Mouse (Mus musculus) heart, embryonic 16.5 days (tissue): ENCODE measurements around the gene Pds5b. TPM values are rescaled to one million over a fixed set of nuclear protein-coding genes. Genes with fewer than 3 reads are reported as not detected.
"Not testable (repeated sequence)": the region's sequence is repeated elsewhere in the genome, so short reads cannot be mapped to it uniquely, and the experiment has no call there.

Experiments
- ATAC-seq: fragments of 200-750 bp; cut with Nextera tagmentation; replicated peaks from 2 replicates; pipeline ENCODE4 v1.8.0; 2017; ENCODE audit warnings: moderate number of reproducible peaks; ENCODE audit not compliant: insufficient read depth, low FRiP score; ENCODE audit errors: extremely low read depth
- H3K27ac ChIP-seq: fragments of 300-500 bp; sonication (generic); 2 replicates; pipeline ENCODE4 v1.5.1; 2014; ENCODE audit warnings: mild to moderate bottlenecking, low read length, control low read depth, moderate library complexity
- H3K27me3 ChIP-seq: fragments of 300-500 bp; sonication (generic); 2 replicates; pipeline ENCODE4 v1.6.1; 2014; ENCODE audit warnings: low read length, mixed read lengths; ENCODE audit not compliant: control insufficient read depth, insufficient read depth
- H3K36me3 ChIP-seq: fragments of 300-500 bp; sonication (generic); 2 replicates; pipeline ENCODE4 v1.6.1; 2014; ENCODE audit not compliant: control insufficient read depth, insufficient read depth
- H3K4me1 ChIP-seq: fragments of 300-500 bp; sonication (generic); 2 replicates; pipeline ENCODE4 v1.6.1; 2014; ENCODE audit warnings: low read length, mixed read lengths; ENCODE audit not compliant: control insufficient read depth, insufficient read depth
- H3K4me2 ChIP-seq: fragments of 300-500 bp; sonication (generic); 2 replicates; pipeline ENCODE4 v1.6.1; 2014; ENCODE audit warnings: low read depth, mild to moderate bottlenecking, control low read depth, low read length
- H3K4me3 ChIP-seq: fragments of 300-500 bp; sonication (generic); 2 replicates; pipeline ENCODE4 v1.5.1; 2014; ENCODE audit warnings: mild to moderate bottlenecking, control low read depth, low read length
- H3K9ac ChIP-seq: fragments of 300-500 bp; sonication (generic); 2 replicates; pipeline ENCODE4 v1.6.1; 2014; ENCODE audit warnings: low read length, control low read depth
- H3K9me3 ChIP-seq: fragments of 300-500 bp; sonication (generic); replicated peaks from 2 replicates; pipeline ENCODE4 v1.6.1; 2016; ENCODE audit warnings: low read length; ENCODE audit not compliant: control insufficient read depth
- WGBS: fragments of 180-500 bp; shearing (Covaris S2); extraction: QIAGEN DNeasy Blood & Tissue Kit; methylation state at CpG from one replicate; pipeline ENCODE4 v1.1.7; 2014; 5-methylcytosine and 5-hydroxymethylcytosine counted together
- polyA plus RNA-seq: library from polyadenylated mRNA; unstranded; fragments of >200 nt; fragmentation: Nextera tagmentation; extraction: Ambion mirVana; gene quantifications from 2 replicates; pipeline ENCODE4 v1.2.1, GENCODE M21; 2015

The Pds5b gene
- polyA plus RNA-seq, 1 experiment from 2014 or later = 25.0 TPM

DNA sequence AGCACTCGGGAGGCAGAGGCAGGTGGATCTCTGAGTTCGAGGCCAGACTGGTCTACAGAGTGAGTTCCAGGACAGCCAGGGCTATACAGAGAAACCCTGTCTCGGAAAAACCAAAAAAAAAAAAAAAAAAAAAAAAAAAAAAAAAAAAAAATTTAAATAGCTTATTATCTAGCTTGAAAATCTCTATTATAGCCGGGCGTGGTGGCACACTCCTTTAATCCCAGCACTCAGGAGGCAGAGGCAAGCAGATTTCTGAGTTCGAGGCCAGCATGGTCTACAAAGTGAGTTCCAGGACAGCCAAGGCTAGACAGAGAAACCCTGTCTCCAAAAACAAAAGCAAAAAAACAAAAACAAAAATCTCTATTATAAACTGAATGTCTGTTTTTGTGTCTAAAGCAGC lies 14.1 kb upstream of the Pds5b start:
- ATAC-seq, H3K27me3 ChIP-seq, H3K9me3 ChIP-seq, H3K4me3 ChIP-seq, H3K9ac ChIP-seq, H3K4me2 ChIP-seq, H3K27ac ChIP-seq: not testable (repeated sequence)
- peaks cover 31% of the 10 kb centered on the region for H3K4me1 ChIP-seq
- 82% methylated on average over 6 of the region's 6 CpGs for WGBS
- peaks cover 13% of the 10 kb centered on the region for H3K36me3 ChIP-seq

DNA sequence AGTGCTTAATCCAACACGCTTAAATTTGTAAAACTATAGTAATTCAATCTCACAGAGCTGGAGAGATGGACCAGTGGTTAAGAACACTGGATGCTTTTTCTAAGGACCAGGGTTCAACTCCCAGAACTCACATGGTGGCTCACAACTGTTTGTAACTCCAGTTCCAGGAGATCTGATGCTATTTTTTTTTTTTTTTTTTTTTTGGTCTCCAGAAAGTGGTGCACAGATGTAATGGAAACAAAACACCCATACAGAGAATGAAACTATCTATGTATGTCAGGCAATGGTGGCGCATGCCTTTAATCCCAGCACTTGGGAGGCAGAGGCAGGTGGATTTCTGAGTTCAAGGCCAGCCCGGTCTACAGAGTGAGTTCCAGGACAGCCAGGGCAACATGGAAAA lies 13.2 kb upstream of the Pds5b start:
- not testable (repeated sequence) for H3K4me3 ChIP-seq, ATAC-seq, H3K27me3 ChIP-seq, H3K27ac ChIP-seq, H3K9me3 ChIP-seq, H3K9ac ChIP-seq, H3K4me2 ChIP-seq
- Histone ChIP-seq H3K4me1 (peaks cover 25% of the 10 kb centered on the region), H3K36me3 (peaks cover 13% of the 10 kb centered on the region)
- WGBS = 94% methylated on average over 3 of the region's 3 CpGs

GRCm38 (mm10) chr5:150663926-150664325 lies 9.6 kb upstream of the Pds5b start:
- not testable (repeated sequence) for H3K9ac ChIP-seq, H3K27ac ChIP-seq, ATAC-seq, H3K9me3 ChIP-seq, H3K27me3 ChIP-seq
- peak overlapping the region; percentile 22 for H3K4me3 ChIP-seq
- H3K36me3 ChIP-seq = peaks cover 11% of the 10 kb centered on the region
- whole genome bisulfite sequencing = 29% methylated on average over 7 of the region's 7 CpGs
- peaks cover 16% of the 10 kb centered on the region for H3K4me1 ChIP-seq
- H3K4me2 ChIP-seq = peak overlapping the region; percentile 77

DNA sequence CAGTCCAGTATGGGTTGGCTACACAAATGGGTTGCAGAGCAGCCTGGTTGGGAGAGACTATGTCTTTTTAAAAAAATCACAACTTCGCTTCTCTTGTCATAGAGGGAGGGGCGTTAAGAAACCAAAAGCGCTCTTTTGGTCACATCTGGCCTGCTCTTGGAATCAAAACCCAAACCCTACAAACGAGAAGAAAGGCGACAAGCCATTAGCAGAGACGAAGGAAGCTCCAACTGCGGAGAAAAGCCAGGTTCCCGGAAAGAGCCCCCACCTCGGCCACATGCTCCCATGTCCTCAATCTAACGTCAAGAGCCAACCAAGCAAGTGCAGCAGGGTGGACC lies 8.8 kb upstream of the Pds5b start:
- Histone ChIP-seq H3K9me3 (no peaks in the 10 kb centered on the region), H3K4me2 (peak overlapping the region; percentile 77), H3K27me3 (no peaks in the 10 kb centered on the region), H3K4me3 (peak overlapping the region; percentile 62), H3K36me3 (peaks cover 9% of the 10 kb centered on the region), H3K27ac (peak overlapping the region; percentile 92), H3K9ac (peak overlapping the region; percentile 77), H3K4me1 (peaks cover 16% of the 10 kb centered on the region)
- no peak for ATAC-seq
- WGBS = under 1% methylated on average over 10 of the region's 10 CpGs

DNA sequence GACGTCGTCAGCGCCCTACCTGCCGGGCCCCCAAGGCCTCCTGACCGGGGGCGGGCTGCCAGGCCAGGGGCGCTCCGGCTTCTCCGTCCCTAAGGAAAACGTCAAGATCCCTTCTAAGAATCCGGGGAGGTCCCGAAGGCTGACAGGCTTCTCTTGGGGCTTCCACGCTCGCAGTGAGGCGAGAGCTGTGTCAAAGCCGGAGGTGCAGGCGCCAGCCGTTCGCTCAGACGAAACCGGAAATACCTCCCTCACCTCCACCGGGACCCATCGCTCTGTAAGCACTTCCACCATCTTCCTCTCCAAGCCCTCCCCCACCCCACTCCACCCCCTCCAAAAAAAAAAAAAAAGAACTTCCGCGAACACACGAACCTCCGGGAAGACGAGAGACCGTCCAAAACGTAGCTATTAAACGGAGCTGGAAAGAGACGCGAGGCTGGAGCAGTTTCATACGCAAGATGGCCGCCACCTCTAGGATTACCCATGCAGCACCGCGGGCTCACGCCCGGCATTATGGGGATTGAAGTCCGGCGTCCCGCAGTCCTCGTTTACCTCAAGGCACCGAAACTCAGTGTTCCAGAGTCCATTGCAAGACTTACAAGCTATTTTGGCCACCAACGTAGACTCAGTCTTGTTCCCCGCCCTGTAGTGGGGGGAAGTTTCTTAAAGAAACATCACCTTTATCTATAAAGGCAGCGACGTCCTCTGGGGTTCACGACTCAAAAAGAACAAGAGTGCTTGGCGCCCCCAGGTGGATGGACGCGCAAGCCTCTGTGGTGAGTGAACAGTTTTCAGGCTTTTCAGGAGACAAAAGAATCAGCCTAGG lies 8.2 kb upstream of the Pds5b start:
- WGBS = under 1% methylated on average over 52 of the region's 52 CpGs
- H3K4me1 ChIP-seq = peaks cover 14% of the 10 kb centered on the region

DNA sequence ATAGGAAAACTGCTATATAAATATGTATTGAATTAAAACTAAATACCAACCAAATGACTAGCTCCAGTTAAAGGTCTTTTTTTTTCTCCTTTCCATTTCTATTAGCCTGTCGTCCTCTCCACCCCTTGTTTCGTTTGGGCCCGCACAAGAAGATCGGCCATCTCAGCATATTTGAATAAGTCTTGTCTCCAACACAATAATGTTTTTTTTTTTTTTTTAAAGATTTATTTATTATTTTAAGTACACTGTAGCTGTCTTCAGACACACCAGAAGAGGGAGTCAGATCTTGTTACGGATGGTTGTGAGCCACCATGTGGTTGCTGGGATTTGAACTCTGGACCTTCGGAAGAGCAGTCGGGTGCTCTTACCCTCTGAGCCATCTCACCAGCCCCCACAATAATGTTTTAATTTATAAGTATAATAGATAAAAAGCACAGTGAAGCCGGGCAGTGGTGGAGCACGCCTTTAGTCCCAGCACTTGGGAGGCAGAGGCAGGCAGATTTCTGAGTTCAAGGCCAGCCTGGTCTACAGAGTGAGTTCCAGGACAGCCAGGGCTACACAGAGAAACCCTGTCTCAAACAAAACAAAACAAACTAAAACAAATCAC lies 7.3 kb upstream of the Pds5b start, which contains the start of gene N4bp2l2:
Gene N4bp2l2 (minus strand): TSS at position 51 of the 607 bp plus-strand sequence.
- Histone ChIP-seq H3K4me2 (peak within 1 kb of the TSS; percentile 77), H3K27ac (peak within 1 kb of the TSS; percentile 92), H3K4me3 (peak within 1 kb of the TSS; percentile 62), H3K9ac (peak within 1 kb of the TSS; percentile 77)
- ATAC-seq, H3K9me3 ChIP-seq, H3K4me1 ChIP-seq, H3K27me3 ChIP-seq, H3K36me3 ChIP-seq: not testable (repeated sequence)
- 89% methylated on average over 8 of the region's 9 CpGs for WGBS

More for the DNA sequence above, 8.2 kb upstream of the Pds5b start:
- peak overlapping the region; percentile 77 for H3K9ac ChIP-seq
- no peaks in the 10 kb centered on the region for H3K9me3 ChIP-seq
- H3K4me2 ChIP-seq = peak overlapping the region; percentile 77
- peak; percentile 97 for ATAC-seq
- peak overlapping the region; percentile 92 for H3K27ac ChIP-seq
- H3K4me3 ChIP-seq = peak overlapping the region; percentile 62
- H3K27me3 ChIP-seq = no peaks in the 10 kb centered on the region
- H3K36me3 ChIP-seq = peaks cover 9% of the 10 kb centered on the region

- Histone ChIP-seq H3K9me3 (no peaks in the 10 kb centered on the region), H3K4me2 (no peak overlapping the region), H3K27me3 (no peaks in the 10 kb centered on the region), H3K9ac (no peak overlapping the region), H3K36me3 (no peaks in the 10 kb centered on the region), H3K27ac (no peak overlapping the region), H3K4me3 (no peak overlapping the region), H3K4me1 (no peaks in the 10 kb centered on the region; the same call in 1 of the 2 replicates)
- ATAC-seq = no peak
- WGBS = 54% methylated on average over 4 of the region's 4 CpGs
Observed at GRCm38 (mm10) chr5:150668731-150669130, 4.8 kb upstream of the Pds5b start.

DNA sequence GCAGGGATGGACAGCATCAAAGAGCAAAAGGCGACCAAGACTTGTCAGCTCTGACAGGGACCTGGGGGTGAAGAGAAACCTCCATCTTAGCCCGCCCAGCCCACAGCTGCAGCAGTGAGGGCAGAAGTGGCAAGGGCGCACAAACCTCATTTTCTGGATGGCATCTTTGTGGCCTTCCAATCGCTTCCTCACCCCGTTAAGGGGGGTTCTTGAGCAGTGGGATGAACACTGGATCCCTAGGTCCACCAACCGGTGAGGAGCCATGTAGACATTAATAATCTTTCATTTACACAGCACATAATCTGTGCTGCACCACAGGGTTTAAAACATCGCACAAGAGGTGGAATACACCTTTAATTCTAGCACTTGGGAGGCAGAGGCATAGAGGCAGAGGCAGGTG lies 1.2 kb upstream of the Pds5b start:
- no peaks in the 10 kb centered on the region for H3K9me3 ChIP-seq

More for the DNA sequence above, 1.2 kb upstream of the Pds5b start:
- whole genome bisulfite sequencing = 89% methylated on average over 7 of the region's 7 CpGs
- no peak for ATAC-seq
- Histone ChIP-seq H3K36me3 (no peaks in the 10 kb centered on the region), H3K4me2 (no peak overlapping the region), H3K9ac (no peak overlapping the region), H3K4me1 (peaks cover 7% of the 10 kb centered on the region), H3K27ac (no peak overlapping the region), H3K4me3 (no peak overlapping the region), H3K27me3 (no peaks in the 10 kb centered on the region)
